Mouse (Mus musculus) brain, embryonic 14.5 days (tissue): ENCODE measurements around the gene Gigyf1.

Experiments used
- CTCF ChIP-seq: fragments of 200-500 bp; IDR thresholded peaks from 2 replicates; pipeline ENCODE4 v1.5.1; 2012; ENCODE audit warnings: inconsistent platforms, mild to moderate bottlenecking, moderate library complexity, borderline replicate concordance; ENCODE audit not compliant: insufficient read depth, insufficient read length; ENCODE audit errors: extremely low read depth
- POLR2A ChIP-seq: fragments of 200-500 bp; IDR thresholded peaks from 2 replicates; pipeline ENCODE4 v1.6.1; 2012; ENCODE audit warnings: mild to moderate bottlenecking, inconsistent platforms, borderline replicate concordance; ENCODE audit not compliant: poor library complexity, insufficient read depth, insufficient read length, severe bottlenecking; ENCODE audit errors: extremely low read depth

GRCm38 (mm10) chr5:137561556-137561955 is 43.2 kb downstream of the Gigyf1 start:
- no peak for TF ChIP-seq POLR2A
- TF ChIP-seq CTCF = no peak
